In the genomic region with DNA sequence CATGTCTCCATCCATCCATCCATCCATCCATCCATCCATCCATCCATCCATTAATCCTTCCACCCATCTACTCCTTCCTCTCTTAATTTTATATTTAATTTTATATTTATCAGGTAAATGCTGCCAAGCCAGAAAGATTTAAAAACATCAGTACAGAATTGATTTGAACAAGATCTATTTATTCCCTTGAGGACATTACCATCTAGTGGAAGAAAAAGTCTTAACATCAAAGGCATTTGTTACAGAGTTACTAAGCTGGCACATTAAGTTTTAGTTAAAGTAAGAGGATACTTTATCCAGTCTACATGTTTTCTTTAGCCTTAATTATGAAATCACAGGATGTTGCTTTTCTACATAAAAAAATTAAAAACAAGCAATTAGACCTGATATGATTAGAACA, we compare ENCODE assay signal across 32 mouse cellular contexts. TPM values are rescaled to one million over a fixed set of nuclear protein-coding genes. Genes with fewer than 3 reads are reported as not detected.
DNase-seq lines count a peak whose midpoint lies in the region; ATAC-seq and TF ChIP-seq lines count a peak whose summit lies in the region.
"Had no signal": no experiment of that assay in that cellular context is flagged by ENCODE, and none has a peak within 500 bp of the region (broad histone marks: within the 10 kb centered on the region; RNA-seq: fewer than 3 reads in every experiment).

No protein-coding gene starts in this region.

- H3K79me2 ChIP-seq in CH12.LX (replicated peaks; ENCODE audit: control insufficient read depth, extremely low read depth, insufficient read depth, poor library complexity, severe bottlenecking) = no peaks in the 10 kb centered on the region

- no peak; the same call in 1 of the 2 replicates for TF ChIP-seq CTCF in hindbrain, postnatal 0 days (IDR thresholded peaks at IDR 0.05; ENCODE audit: low read depth)
- TF ChIP-seq CTCF in liver, postnatal 0 days (IDR thresholded peaks at IDR 0.05; ENCODE audit: low read depth) = peak; percentile 23; the same call in 1 of the 2 replicates
- peak in 1 of 2 experiments; percentile 42; a peak in 1 of 4 replicates for TF ChIP-seq CTCF in CH12.LX (conservative IDR thresholded peaks at IDR 0.05 in 1 of 2, IDR thresholded peaks at IDR 0.05 in 1 of 2; ENCODE audit: low read depth in 2 of 2, low read length in 2 of 2)
- 0 out of 2 replicates have a peak, but pooled peaks have one; percentile 4 for TF ChIP-seq CTCF in stomach, postnatal 0 days (IDR thresholded peaks at IDR 0.05; ENCODE audit: low read depth)

- TF ChIP-seq EP300 in liver, postnatal 0 days (IDR thresholded peaks at IDR 0.05; ENCODE audit: low read depth) = no peak
- no peak for TF ChIP-seq EP300 in CH12.LX (IDR thresholded peaks at IDR 0.05; ENCODE audit: low read length)
- no peak for TF ChIP-seq EP300 in stomach, postnatal 0 days (optimal IDR thresholded peaks at IDR 0.05)

- in situ Hi-C loops in CH12.LX (cut with MboI; ENCODE audit: low pct_ligation_motif_present, low pct_unique_long_range_greater_than_20kb, low sequenced_read_pairs) = no loop called here

- no peak overlapping the region for H3K4me2 ChIP-seq in hindbrain, postnatal 0 days (ENCODE audit: low read depth, low read length)
- H3K4me2 ChIP-seq in hindbrain, embryonic 16.5 days (ENCODE audit: low read length) = no peak overlapping the region
- no peak overlapping the region for H3K4me2 ChIP-seq in liver, postnatal 0 days (ENCODE audit: low read depth, low read length)
- H3K4me2 ChIP-seq in CH12.LX (ENCODE audit: insufficient read depth, low read depth, poor library complexity, severe bottlenecking) = no peak overlapping the region
- no peak overlapping the region for H3K4me2 ChIP-seq in stomach, postnatal 0 days (replicated peaks; ENCODE audit: low read depth)
- H3K4me2 ChIP-seq: forebrain, embryonic 15.5 days; heart, embryonic 15.5 days; limb, embryonic 15.5 days; lung, embryonic 15.5 days; midbrain, embryonic 12.5 days had no signal

- H3K4me3 ChIP-seq in hindbrain, postnatal 0 days (ENCODE audit: low read length) = no peak overlapping the region
- no peak overlapping the region for H3K4me3 ChIP-seq in hindbrain, embryonic 16.5 days (ENCODE audit: low read length)
- no peak overlapping the region for H3K4me3 ChIP-seq in liver, postnatal 0 days (ENCODE audit: low read depth, low read length)
- no peak overlapping the region for H3K4me3 ChIP-seq in CH12.LX (replicated peaks in 1 of 3; ENCODE audit: low read depth in 2 of 3, low read length in 2 of 3, poor library complexity in 1 of 3)
- no peak overlapping the region for H3K4me3 ChIP-seq in stomach, postnatal 0 days (ENCODE audit: low read depth, low read length)
- H3K4me3 ChIP-seq in heart, embryonic 10.5 days = no peak overlapping the region
- H3K4me3 ChIP-seq: forebrain, embryonic 15.5 days; heart, adult 2 months; heart, embryonic 15.5 days; limb, embryonic 15.5 days; lung, embryonic 15.5 days; midbrain, embryonic 12.5 days had no signal

- dilution Hi-C loops in CH12.LX (cut with MboI; ENCODE audit: extremely low pct_ligation_motif_present, extremely low pct_unique_long_range_greater_than_20kb, low sequenced_read_pairs) = no loop called here

- TF ChIP-seq POLR2A in CH12.LX (IDR thresholded peaks at IDR 0.05; ENCODE audit: low read depth, low read length) = no peak

- no peak overlapping the region for H3K9ac ChIP-seq in hindbrain, postnatal 0 days (replicated peaks; ENCODE audit: low read length)
- no peak overlapping the region for H3K9ac ChIP-seq in hindbrain, embryonic 16.5 days (ENCODE audit: low read depth, low read length)
- H3K9ac ChIP-seq in liver, postnatal 0 days (replicated peaks) = no peak overlapping the region
- H3K9ac ChIP-seq in CH12.LX (ENCODE audit: insufficient read depth, low read depth) = no peak overlapping the region
- no peak overlapping the region for H3K9ac ChIP-seq in stomach, postnatal 0 days (ENCODE audit: low read length)
- H3K9ac ChIP-seq: forebrain, embryonic 15.5 days; heart, embryonic 15.5 days; limb, embryonic 15.5 days; lung, embryonic 15.5 days; midbrain, embryonic 12.5 days had no signal

- H3K4me1 ChIP-seq in hindbrain, postnatal 0 days (ENCODE audit: insufficient read depth, low read length) = no peaks in the 10 kb centered on the region
- H3K4me1 ChIP-seq in hindbrain, embryonic 16.5 days (ENCODE audit: control insufficient read depth, insufficient read depth, low read depth, low read length) = no peaks in the 10 kb centered on the region
- no peaks in the 10 kb centered on the region for H3K4me1 ChIP-seq in liver, postnatal 0 days (ENCODE audit: insufficient read depth)
- H3K4me1 ChIP-seq in CH12.LX (ENCODE audit: control insufficient read depth in 1 of 2, insufficient read depth in 2 of 2) = peaks cover 0 to 4% of the 10 kb centered on the region in 2 experiments; a peak in 2 of 4 replicates
- no peaks in the 10 kb centered on the region for H3K4me1 ChIP-seq in stomach, postnatal 0 days (replicated peaks; ENCODE audit: control insufficient read depth, insufficient read depth)
- no peaks in the 10 kb centered on the region for H3K4me1 ChIP-seq in heart, embryonic 10.5 days
- H3K4me1 ChIP-seq: forebrain, embryonic 15.5 days; heart, embryonic 15.5 days; limb, embryonic 15.5 days; lung, embryonic 15.5 days; midbrain, embryonic 12.5 days had no signal

- no peaks in the 10 kb centered on the region for H3K27me3 ChIP-seq in hindbrain, postnatal 0 days (ENCODE audit: insufficient read depth, low read length)
- no peaks in the 10 kb centered on the region for H3K27me3 ChIP-seq in hindbrain, embryonic 16.5 days (replicated peaks; ENCODE audit: control insufficient read depth, insufficient read depth, low read length)
- H3K27me3 ChIP-seq in liver, postnatal 0 days (ENCODE audit: insufficient read depth, low read length) = no peaks in the 10 kb centered on the region
- no peaks in the 10 kb centered on the region for H3K27me3 ChIP-seq in CH12.LX (replicated peaks)
- H3K27me3 ChIP-seq in stomach, postnatal 0 days (ENCODE audit: control insufficient read depth, insufficient read depth, low read length) = no peaks in the 10 kb centered on the region
- no peaks in the 10 kb centered on the region for H3K27me3 ChIP-seq in heart, embryonic 10.5 days (ENCODE audit: insufficient read depth, poor library complexity, severe bottlenecking)
- H3K27me3 ChIP-seq: forebrain, embryonic 15.5 days; heart, embryonic 15.5 days; limb, embryonic 15.5 days; lung, embryonic 15.5 days; midbrain, embryonic 12.5 days had no signal

- H3K9me3 ChIP-seq in hindbrain, postnatal 0 days (ENCODE audit: low read length) = no peaks in the 10 kb centered on the region
- no peaks in the 10 kb centered on the region for H3K9me3 ChIP-seq in hindbrain, embryonic 16.5 days (ENCODE audit: control insufficient read depth, low read length)
- no peaks in the 10 kb centered on the region for H3K9me3 ChIP-seq in liver, postnatal 0 days (ENCODE audit: low read length)
- H3K9me3 ChIP-seq in CH12.LX (replicated peaks; ENCODE audit: low read length) = no peaks in the 10 kb centered on the region
- no peaks in the 10 kb centered on the region for H3K9me3 ChIP-seq in stomach, postnatal 0 days (ENCODE audit: control insufficient read depth, low read length)
- no peaks in the 10 kb centered on the region for H3K9me3 ChIP-seq in heart, embryonic 10.5 days
- H3K9me3 ChIP-seq: forebrain, embryonic 15.5 days; G1E; heart, embryonic 15.5 days; limb, embryonic 15.5 days; lung, embryonic 15.5 days; midbrain, embryonic 12.5 days had no signal

- H3K36me3 ChIP-seq in hindbrain, postnatal 0 days (ENCODE audit: insufficient read depth, low read length) = no peaks in the 10 kb centered on the region
- no peaks in the 10 kb centered on the region for H3K36me3 ChIP-seq in hindbrain, embryonic 16.5 days (ENCODE audit: control insufficient read depth, insufficient read depth, low read length)
- no peaks in the 10 kb centered on the region for H3K36me3 ChIP-seq in liver, postnatal 0 days (replicated peaks; ENCODE audit: insufficient read depth, low read length)
- no peaks in the 10 kb centered on the region for H3K36me3 ChIP-seq in CH12.LX (replicated peaks in 1 of 2; ENCODE audit: control insufficient read depth in 1 of 2, insufficient read depth in 1 of 2, low read length in 1 of 2)
- no peaks in the 10 kb centered on the region for H3K36me3 ChIP-seq in stomach, postnatal 0 days (ENCODE audit: control insufficient read depth, insufficient read depth, low read length)
- no peaks in the 10 kb centered on the region for H3K36me3 ChIP-seq in heart, embryonic 10.5 days
- H3K36me3 ChIP-seq: forebrain, embryonic 15.5 days; G1E; heart, embryonic 15.5 days; limb, embryonic 15.5 days; lung, embryonic 15.5 days; midbrain, embryonic 12.5 days had no signal

- ATAC-seq in hindbrain, postnatal 0 days = no peak
- ATAC-seq in hindbrain, embryonic 16.5 days = no peak
- no peak for ATAC-seq in liver, postnatal 0 days
- ATAC-seq in stomach, postnatal 0 days (ENCODE audit: low FRiP score, low TSS enrichment) = no peak
- ATAC-seq: activated CD4-positive, CD25-positive, alpha-beta regulatory T cell, adult 4 months; forebrain, embryonic 15.5 days had no signal

- peak; percentile 21 for DNase-seq in hindbrain, postnatal 0 days (ENCODE audit: low spot score)
- DNase-seq in liver, postnatal 0 days = no peak
- DNase-seq in liver = no peak
- no peak for DNase-seq in CH12.LX (ENCODE audit: extremely low read depth)
- DNase-seq in stomach, postnatal 0 days (ENCODE audit: low spot score) = no peak
- DNase-seq in heart, embryonic 10.5 days (ENCODE audit: low spot score) = no peak
- DNase-seq: adrenal gland, postnatal 10 days; cerebellum, adult 18-20 months; gastrocnemius, postnatal 25 days; heart, adult 2 months; kidney, adult 9 months; kidney, postnatal 4 days; right cerebral cortex, postnatal 25 days; thymus, adult 2 months had no signal

- TF ChIP-seq RAD21 in CH12.LX (IDR thresholded peaks at IDR 0.05; ENCODE audit: low read depth, low read length) = peak; percentile 56

- no peak overlapping the region for H3K27ac ChIP-seq in hindbrain, postnatal 0 days
- no peak overlapping the region for H3K27ac ChIP-seq in hindbrain, embryonic 16.5 days (ENCODE audit: low read depth, low read length)
- H3K27ac ChIP-seq in liver, postnatal 0 days (ENCODE audit: low read depth) = no peak overlapping the region
- H3K27ac ChIP-seq in CH12.LX (ENCODE audit: insufficient read depth, low read depth) = no peak overlapping the region
- H3K27ac ChIP-seq in stomach, postnatal 0 days (replicated peaks) = no peak overlapping the region
- no peak overlapping the region for H3K27ac ChIP-seq in heart, embryonic 10.5 days
- H3K27ac ChIP-seq: forebrain, embryonic 15.5 days; heart, adult 2 months; heart, embryonic 15.5 days; limb, embryonic 15.5 days; lung, embryonic 15.5 days; midbrain, embryonic 12.5 days had no signal

RNA-seq across cellular contexts. Expression of a gene that starts 42.0 kb away (rescaled TPM):
- not detected in 2 replicates for total RNA-seq in hindbrain, postnatal 0 days (2014; rRNA removed)
- not detected in 2 replicates for polyA plus RNA-seq in hindbrain, postnatal 0 days (2015; fragmentation: Nextera tagmentation; extraction: Ambion mirVana)
- polyA plus RNA-seq in hindbrain, embryonic 16.5 days (2015; fragmentation: Nextera tagmentation; extraction: Ambion mirVana) = not detected in 2 replicates
- polyA plus RNA-seq in liver, postnatal 0 days (2015; fragmentation: Nextera tagmentation; extraction: Ambion mirVana) = not detected in 2 replicates
- not detected in 2 replicates for total RNA-seq in CH12.LX (2012; rRNA removed)
- not detected in 2 replicates for total RNA-seq in CH12.LX (2014; rRNA removed)
- not detected in 2 replicates for polyA plus RNA-seq in CH12.LX (2012; ENCODE audit: insufficient read length, low read depth)
- polyA plus RNA-seq in stomach, postnatal 0 days (2015; fragmentation: Nextera tagmentation; extraction: Ambion mirVana) = not detected in 2 replicates
- polyA plus RNA-seq in heart, embryonic 10.5 days (2016; fragmentation: Nextera tagmentation; extraction: Ambion mirVana) = not detected in 2 replicates
- total RNA-seq: adrenal gland, postnatal 10 days; common myeloid progenitor, adult 5-6 weeks; G1E; gastrocnemius, postnatal 25 days; heart, adult 2 months; hematopoietic stem cell, adult 5-6 weeks; layer of hippocampus, postnatal 25 days; left cerebral cortex, postnatal 25 days; neutrophil, adult 5-6 weeks had no signal
- polyA plus RNA-seq: embryonic facial prominence, embryonic 11.5 days; forebrain, embryonic 15.5 days; G1E; heart, adult 2 months; heart, embryonic 15.5 days; limb, embryonic 15.5 days; lung, embryonic 15.5 days; midbrain, embryonic 12.5 days; spleen, adult 2 months; stomach, embryonic 14.5 days; urinary bladder, adult 2 months had no signal

RNA-seq across cellular contexts. Expression of a gene that starts 54.9 kb away (rescaled TPM):
- not detected in 2 replicates for total RNA-seq in hindbrain, postnatal 0 days (2014; rRNA removed)
- not detected in 2 replicates for polyA plus RNA-seq in hindbrain, postnatal 0 days (2015; fragmentation: Nextera tagmentation; extraction: Ambion mirVana)
- not detected in 2 replicates for polyA plus RNA-seq in hindbrain, embryonic 16.5 days (2015; fragmentation: Nextera tagmentation; extraction: Ambion mirVana)
- not detected in 2 replicates for polyA plus RNA-seq in liver, postnatal 0 days (2015; fragmentation: Nextera tagmentation; extraction: Ambion mirVana)
- total RNA-seq in CH12.LX (2012; rRNA removed) (not detected in 2 replicates), CH12.LX (2014; rRNA removed) (not detected in 2 replicates)
- not detected in 2 replicates for polyA plus RNA-seq in CH12.LX (2012; ENCODE audit: insufficient read length, low read depth)
- polyA plus RNA-seq in stomach, postnatal 0 days (2015; fragmentation: Nextera tagmentation; extraction: Ambion mirVana) = not detected in 2 replicates
- not detected in 2 replicates for polyA plus RNA-seq in heart, embryonic 10.5 days (2016; fragmentation: Nextera tagmentation; extraction: Ambion mirVana)
- total RNA-seq: adrenal gland, postnatal 10 days; common myeloid progenitor, adult 5-6 weeks; G1E; gastrocnemius, postnatal 25 days; heart, adult 2 months; hematopoietic stem cell, adult 5-6 weeks; layer of hippocampus, postnatal 25 days; left cerebral cortex, postnatal 25 days; neutrophil, adult 5-6 weeks had no signal
- polyA plus RNA-seq: activated CD4-positive, CD25-positive, alpha-beta regulatory T cell, adult 4 months; C2C12; embryonic facial prominence, embryonic 11.5 days; forebrain, embryonic 15.5 days; G1E; heart, adult 2 months; heart, embryonic 15.5 days; limb, embryonic 15.5 days; lung, embryonic 15.5 days; midbrain, embryonic 12.5 days; spleen, adult 2 months; stomach, embryonic 14.5 days; thymus, adult 2 months; urinary bladder, adult 2 months had no signal
